Mouse (Mus musculus): ENCODE data around the gene Iqsec1. TPM values are rescaled to one million over a fixed set of nuclear protein-coding genes. Genes with fewer than 3 reads are reported as not detected.

Gene Iqsec1
- total and polyA plus RNA-seq, 3 experiments = 2.0 to 48.2 (median 39.2) TPM

DNA sequence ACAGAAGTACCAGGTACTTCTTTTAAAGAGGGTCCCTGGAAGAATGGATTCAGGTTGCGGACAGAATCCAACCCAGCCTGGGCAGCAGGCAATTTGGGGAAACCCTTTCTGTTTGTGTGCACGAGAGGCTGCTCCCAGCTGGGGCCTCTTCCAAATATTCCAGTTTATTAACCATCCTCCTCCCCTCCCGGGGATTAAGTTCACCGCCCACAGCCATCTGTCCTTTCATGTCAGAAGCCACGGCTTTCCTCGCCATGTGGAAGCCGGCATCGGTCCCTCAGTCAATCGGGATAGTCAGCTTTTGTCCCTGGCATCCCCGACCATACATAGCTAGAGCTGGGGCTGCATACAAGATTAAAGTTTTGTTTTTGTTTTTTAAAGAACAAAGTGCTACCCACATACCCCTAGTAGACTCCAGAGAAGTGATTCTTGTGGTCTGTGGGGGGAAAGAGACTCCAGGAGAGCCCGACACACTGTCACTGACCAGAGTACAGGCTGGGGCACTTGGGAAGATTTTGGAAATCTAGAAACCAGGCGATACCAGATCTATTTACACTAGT lies 276.9 kb downstream of the Iqsec1 start:
- TF ChIP-seq GATA1 (IDR thresholded peaks at IDR 0.05; ENCODE audit: borderline replicate concordance, low read length) (no peak), TAL1 (conservative IDR thresholded peaks at IDR 0.05; ENCODE audit: low read depth, low read length) (no peak), CTCF (IDR thresholded peaks at IDR 0.05; ENCODE audit: low read depth, low read length) (no peak), POLR2AphosphoS5 (IDR thresholded peaks at IDR 0.05; ENCODE audit: insufficient replicate concordance, low read depth, low read length) (no peak), GATA2 (IDR thresholded peaks at IDR 0.05; ENCODE audit: borderline replicate concordance, low read depth, low read length) (no peak)
- Histone ChIP-seq H3K27me3 (ENCODE audit: insufficient read depth, low read length) (no peaks in the 10 kb centered on the region), H3K4me1 (ENCODE audit: insufficient read depth, low read depth, low read length) (peaks cover 29% of the 10 kb centered on the region), H3K36me3 (replicated peaks) (peaks cover 45% of the 10 kb centered on the region), H3K9me3 (replicated peaks) (no peaks in the 10 kb centered on the region), H3K4me3 (ENCODE audit: low read depth, low read length) (no peak overlapping the region)
- DNase-seq (ENCODE audit: low spot score) = no peak
- no peak for ATAC-seq (ENCODE audit: extremely low read depth, insufficient number of reproducible peaks, low FRiP score, poor library complexity, severe bottlenecking)

DNA sequence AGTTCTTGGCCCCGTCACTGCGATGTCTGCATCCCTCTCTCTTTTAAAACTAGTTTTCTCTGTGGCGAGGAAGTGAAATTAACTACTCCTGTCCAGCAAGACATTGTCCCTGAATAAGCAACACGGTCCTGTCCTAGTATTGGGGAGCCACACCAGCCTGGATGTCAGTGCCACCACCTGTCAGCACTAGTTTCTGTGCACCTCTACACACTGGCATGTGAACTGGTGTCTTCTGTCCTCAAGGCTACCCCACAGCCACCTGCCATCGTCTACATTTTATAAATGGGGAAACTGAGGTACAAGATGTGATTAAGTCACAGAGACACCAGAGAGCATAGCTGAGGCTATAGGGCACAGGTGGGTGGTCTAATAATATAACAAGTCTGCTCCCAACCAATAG lies 277.7 kb downstream of the Iqsec1 start:
- no peak overlapping the region for H3K4me3 ChIP-seq (ENCODE audit: low read depth, low read length)
- H3K9me3 ChIP-seq (replicated peaks) = no peaks in the 10 kb centered on the region
- ATAC-seq (ENCODE audit: extremely low read depth, insufficient number of reproducible peaks, low FRiP score, poor library complexity, severe bottlenecking) = no peak
- H3K4me1 ChIP-seq (ENCODE audit: insufficient read depth, low read depth, low read length) = peaks cover 22% of the 10 kb centered on the region
- H3K27me3 ChIP-seq (ENCODE audit: insufficient read depth, low read length) = no peaks in the 10 kb centered on the region
- H3K36me3 ChIP-seq (replicated peaks) = peaks cover 46% of the 10 kb centered on the region
- TF ChIP-seq TAL1 (conservative IDR thresholded peaks at IDR 0.05; ENCODE audit: low read depth, low read length) (no peak), CTCF (IDR thresholded peaks at IDR 0.05; ENCODE audit: low read depth, low read length) (no peak), GATA2 (IDR thresholded peaks at IDR 0.05; ENCODE audit: borderline replicate concordance, low read depth, low read length) (no peak), GATA1 (IDR thresholded peaks at IDR 0.05; ENCODE audit: borderline replicate concordance, low read length) (no peak), POLR2AphosphoS5 (IDR thresholded peaks at IDR 0.05; ENCODE audit: insufficient replicate concordance, low read depth, low read length) (no peak)
- no peak for DNase-seq (ENCODE audit: low spot score)

DNA sequence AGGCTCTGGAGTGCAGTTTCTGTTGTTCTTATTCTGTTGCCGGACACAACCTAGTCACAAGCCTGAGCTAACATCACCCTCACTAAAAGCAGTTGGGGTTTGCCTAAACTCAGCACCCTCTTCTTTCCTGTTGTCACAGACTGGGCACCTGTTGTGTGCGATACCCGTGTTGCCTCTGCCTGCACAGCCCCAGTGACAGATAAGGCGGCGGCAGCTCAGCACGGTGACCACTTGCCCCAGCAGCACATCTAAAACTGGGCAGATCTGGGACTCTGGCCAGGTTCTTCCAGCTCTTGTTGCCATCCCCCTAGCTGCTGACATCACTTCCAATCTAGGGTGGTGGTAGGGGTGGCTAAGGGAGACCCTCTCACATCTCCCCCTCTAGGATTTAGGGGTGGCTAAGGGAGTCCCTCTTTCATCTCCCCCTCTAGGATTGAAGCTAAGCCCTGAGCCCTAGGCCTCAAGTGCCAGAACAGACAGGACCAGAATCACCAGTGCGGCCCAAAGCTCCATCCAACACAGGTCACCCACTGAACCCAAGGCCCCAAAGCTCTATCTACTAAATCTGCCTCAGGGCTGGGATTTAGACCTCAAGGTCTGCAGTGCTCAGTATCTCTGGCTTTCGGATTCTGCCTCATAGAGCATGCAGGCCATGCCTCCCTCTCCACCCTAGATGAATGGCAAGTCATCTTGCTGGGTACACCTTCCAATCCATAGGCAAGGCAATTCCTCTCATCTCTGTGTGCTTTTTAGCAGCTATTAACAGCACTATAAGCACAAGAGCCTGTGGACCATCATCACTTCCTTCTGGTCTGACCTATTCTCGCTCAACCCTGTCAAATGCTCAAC lies 278.3 kb downstream of the Iqsec1 start:
- ATAC-seq (ENCODE audit: extremely low read depth, insufficient number of reproducible peaks, low FRiP score, poor library complexity, severe bottlenecking) (no peak), DNase-seq (ENCODE audit: low spot score) (peak; percentile 22)
- no peaks in the 10 kb centered on the region for H3K27me3 ChIP-seq (ENCODE audit: insufficient read depth, low read length)
- peaks cover 50% of the 10 kb centered on the region for H3K36me3 ChIP-seq (replicated peaks)
- peaks cover 16% of the 10 kb centered on the region for H3K4me1 ChIP-seq (ENCODE audit: insufficient read depth, low read depth, low read length)
- no peaks in the 10 kb centered on the region for H3K9me3 ChIP-seq (replicated peaks)
- no peak overlapping the region for H3K4me3 ChIP-seq (ENCODE audit: low read depth, low read length)
- TF ChIP-seq TAL1 (conservative IDR thresholded peaks at IDR 0.05; ENCODE audit: low read depth, low read length) = 0 out of 2 replicates have a peak, but pooled peaks have one; percentile 8
- TF ChIP-seq GATA2 (IDR thresholded peaks at IDR 0.05; ENCODE audit: borderline replicate concordance, low read depth, low read length) = no peak
- TF ChIP-seq POLR2AphosphoS5 (IDR thresholded peaks at IDR 0.05; ENCODE audit: insufficient replicate concordance, low read depth, low read length) = no peak

DNA sequence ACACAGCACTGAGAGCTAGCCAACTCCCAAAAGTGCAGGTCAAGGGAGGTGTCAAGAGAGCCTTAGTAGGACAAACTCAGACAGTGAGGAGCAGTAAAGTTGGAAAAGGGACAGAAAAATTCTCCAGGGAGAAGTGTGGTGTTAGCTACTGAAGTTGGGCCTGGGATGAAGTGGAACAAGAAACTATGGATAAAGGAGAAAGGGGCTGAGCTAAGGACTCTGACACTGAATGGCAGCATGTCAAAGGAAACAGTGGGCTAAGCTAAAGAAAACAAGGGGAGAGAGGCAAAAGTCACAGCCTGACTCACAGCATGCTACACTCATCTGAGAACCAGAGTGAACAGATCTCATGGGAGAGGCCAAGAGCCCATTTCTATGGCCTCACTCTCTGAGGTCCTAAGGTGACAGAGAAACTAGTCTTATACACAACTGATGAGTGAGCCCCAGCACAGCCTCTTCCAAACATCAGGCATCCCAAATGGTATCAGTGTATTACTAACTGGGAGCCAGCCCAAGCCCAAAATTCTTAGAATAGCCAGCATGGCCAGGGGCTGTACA lies 280.3 kb downstream of the Iqsec1 start:
- TF ChIP-seq TAL1 (conservative IDR thresholded peaks at IDR 0.05; ENCODE audit: low read depth, low read length) (no peak), GATA2 (IDR thresholded peaks at IDR 0.05; ENCODE audit: borderline replicate concordance, low read depth, low read length) (no peak), GATA1 (IDR thresholded peaks at IDR 0.05; ENCODE audit: borderline replicate concordance, low read length) (no peak), POLR2AphosphoS5 (IDR thresholded peaks at IDR 0.05; ENCODE audit: insufficient replicate concordance, low read depth, low read length) (no peak), CTCF (IDR thresholded peaks at IDR 0.05; ENCODE audit: low read depth, low read length) (no peak)

DNA sequence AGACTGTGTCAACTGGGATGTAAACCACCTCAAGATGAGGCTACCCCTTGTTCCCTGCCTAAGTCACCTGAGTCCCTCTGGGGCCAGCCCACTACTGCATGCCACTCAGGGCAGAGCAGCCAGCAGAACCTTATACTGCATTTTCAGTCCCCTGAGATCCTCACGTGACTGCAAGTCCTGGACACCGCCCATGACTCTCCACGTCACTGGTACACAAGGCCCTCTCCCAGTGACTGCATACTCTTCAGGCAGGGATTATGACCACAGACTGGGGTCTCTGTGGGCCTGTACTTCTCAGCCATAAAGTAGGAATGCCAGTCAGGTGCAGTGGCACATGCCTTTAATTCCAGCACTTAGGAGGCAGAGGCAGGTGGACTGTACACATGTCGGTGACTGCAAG lies 281.3 kb downstream of the Iqsec1 start:
- no peak for TF ChIP-seq GATA1 (IDR thresholded peaks at IDR 0.05; ENCODE audit: borderline replicate concordance, low read length)
- TF ChIP-seq CTCF (IDR thresholded peaks at IDR 0.05; ENCODE audit: low read depth, low read length) = no peak
- no peak for TF ChIP-seq GATA2 (IDR thresholded peaks at IDR 0.05; ENCODE audit: borderline replicate concordance, low read depth, low read length)
- no peak for TF ChIP-seq POLR2AphosphoS5 (IDR thresholded peaks at IDR 0.05; ENCODE audit: insufficient replicate concordance, low read depth, low read length)
- TF ChIP-seq TAL1 (conservative IDR thresholded peaks at IDR 0.05; ENCODE audit: low read depth, low read length) = no peak
- Histone ChIP-seq H3K4me1 (ENCODE audit: insufficient read depth, low read depth, low read length) (no peaks in the 10 kb centered on the region), H3K36me3 (replicated peaks) (peaks cover 36% of the 10 kb centered on the region), H3K27me3 (ENCODE audit: insufficient read depth, low read length) (no peaks in the 10 kb centered on the region), H3K4me3 (ENCODE audit: low read depth, low read length) (no peak overlapping the region), H3K9me3 (replicated peaks) (no peaks in the 10 kb centered on the region)
- DNase-seq (ENCODE audit: low spot score) (no peak), ATAC-seq (ENCODE audit: extremely low read depth, insufficient number of reproducible peaks, low FRiP score, poor library complexity, severe bottlenecking) (no peak)

More for the DNA sequence above, 280.3 kb downstream of the Iqsec1 start:
- H3K27me3 ChIP-seq (ENCODE audit: insufficient read depth, low read length) = no peaks in the 10 kb centered on the region
- no peak overlapping the region for H3K4me3 ChIP-seq (ENCODE audit: low read depth, low read length)
- no peak for DNase-seq (ENCODE audit: low spot score)
- peaks cover 7% of the 10 kb centered on the region for H3K4me1 ChIP-seq (ENCODE audit: insufficient read depth, low read depth, low read length)
- H3K9me3 ChIP-seq (replicated peaks) = no peaks in the 10 kb centered on the region
- peaks cover 45% of the 10 kb centered on the region for H3K36me3 ChIP-seq (replicated peaks)
- ATAC-seq (ENCODE audit: extremely low read depth, insufficient number of reproducible peaks, low FRiP score, poor library complexity, severe bottlenecking) = no peak

DNA sequence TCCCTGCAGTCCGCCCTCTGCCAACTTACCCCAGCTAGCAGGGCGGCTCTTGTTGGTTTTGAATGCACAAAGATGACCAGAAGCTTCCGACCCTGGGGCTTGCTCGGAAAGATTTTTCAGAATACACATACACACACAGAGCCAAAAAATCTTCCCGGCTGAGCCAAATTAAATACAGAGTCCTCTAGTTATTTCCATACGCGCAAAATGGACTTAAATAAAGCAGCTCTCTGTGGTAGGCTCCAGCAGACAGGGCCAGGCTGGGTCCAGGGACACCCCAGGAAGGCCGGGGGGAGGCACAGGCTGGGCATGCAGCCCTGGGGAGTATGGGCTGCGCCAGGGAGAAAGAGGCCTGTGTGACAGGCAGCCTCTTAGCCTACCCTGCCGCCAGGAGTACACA lies 282.0 kb downstream of the Iqsec1 start:
- Histone ChIP-seq H3K4me3 (ENCODE audit: low read depth, low read length) (no peak overlapping the region), H3K36me3 (replicated peaks) (peaks cover 32% of the 10 kb centered on the region), H3K4me1 (ENCODE audit: insufficient read depth, low read depth, low read length) (no peaks in the 10 kb centered on the region), H3K27me3 (ENCODE audit: insufficient read depth, low read length) (no peaks in the 10 kb centered on the region), H3K9me3 (replicated peaks) (no peaks in the 10 kb centered on the region)
- ATAC-seq (ENCODE audit: extremely low read depth, insufficient number of reproducible peaks, low FRiP score, poor library complexity, severe bottlenecking) = no peak
- DNase-seq (ENCODE audit: low spot score) = no peak
- no peak for TF ChIP-seq TAL1 (conservative IDR thresholded peaks at IDR 0.05; ENCODE audit: low read depth, low read length)
- TF ChIP-seq CTCF (IDR thresholded peaks at IDR 0.05; ENCODE audit: low read depth, low read length) = no peak
- TF ChIP-seq GATA1 (IDR thresholded peaks at IDR 0.05; ENCODE audit: borderline replicate concordance, low read length) = no peak
- no peak for TF ChIP-seq GATA2 (IDR thresholded peaks at IDR 0.05; ENCODE audit: borderline replicate concordance, low read depth, low read length)
- no peak for TF ChIP-seq POLR2AphosphoS5 (IDR thresholded peaks at IDR 0.05; ENCODE audit: insufficient replicate concordance, low read depth, low read length)
